Mouse (Mus musculus): ENCODE data around the gene Tnpo1. TPM values are rescaled to one million over a fixed set of nuclear protein-coding genes. Genes with fewer than 3 reads are reported as not detected.

Tnpo1 gene
- polyA plus RNA-seq, 1 experiment, result 65.0 TPM

GRCm38 (mm10) chr13:98914844-98915212 lies 11.4 kb downstream of the Tnpo1 start:
- H3K4me3 ChIP-seq (ENCODE audit: insufficient read depth, low read length), result no peak overlapping the region
- TF ChIP-seq POLR2A (IDR thresholded peaks at IDR 0.05; ENCODE audit: borderline replicate concordance, low read depth, low read length), result no peak
- no peak for TF ChIP-seq CTCF (IDR thresholded peaks at IDR 0.05; ENCODE audit: low read depth, low read length)
- no peak overlapping the region for H3K27ac ChIP-seq (ENCODE audit: insufficient read depth, low read depth, low read length)
- H3K4me1 ChIP-seq (ENCODE audit: control insufficient read depth, insufficient read depth, low read length), result peaks cover 43% of the 10 kb centered on the region

GRCm38 (mm10) chr13:98914010-98914843 lies 12.0 kb downstream of the Tnpo1 start:
- TF ChIP-seq POLR2A (IDR thresholded peaks at IDR 0.05; ENCODE audit: borderline replicate concordance, low read depth, low read length), result no peak
- no peak for TF ChIP-seq CTCF (IDR thresholded peaks at IDR 0.05; ENCODE audit: low read depth, low read length)
- Histone ChIP-seq H3K27ac (ENCODE audit: insufficient read depth, low read depth, low read length) (no peak overlapping the region), H3K4me3 (ENCODE audit: insufficient read depth, low read length) (no peak overlapping the region), H3K4me1 (ENCODE audit: control insufficient read depth, insufficient read depth, low read length) (peaks cover 43% of the 10 kb centered on the region)

GRCm38 (mm10) chr13:98913196-98913595 lies 13.0 kb downstream of the Tnpo1 start:
- H3K4me3 ChIP-seq (ENCODE audit: insufficient read depth, low read length), result no peak overlapping the region
- peaks cover 43% of the 10 kb centered on the region for H3K4me1 ChIP-seq (ENCODE audit: control insufficient read depth, insufficient read depth, low read length)
- TF ChIP-seq CTCF (IDR thresholded peaks at IDR 0.05; ENCODE audit: low read depth, low read length) (no peak), POLR2A (IDR thresholded peaks at IDR 0.05; ENCODE audit: borderline replicate concordance, low read depth, low read length) (no peak)
- no peak overlapping the region for H3K27ac ChIP-seq (ENCODE audit: insufficient read depth, low read depth, low read length)

- H3K4me1 ChIP-seq (ENCODE audit: control insufficient read depth, insufficient read depth, low read length), result peaks cover 39% of the 10 kb centered on the region
- no peak overlapping the region for H3K27ac ChIP-seq (ENCODE audit: insufficient read depth, low read depth, low read length)
- no peak overlapping the region for H3K4me3 ChIP-seq (ENCODE audit: insufficient read depth, low read length)
- no peak for TF ChIP-seq CTCF (IDR thresholded peaks at IDR 0.05; ENCODE audit: low read depth, low read length)
- no peak for TF ChIP-seq POLR2A (IDR thresholded peaks at IDR 0.05; ENCODE audit: borderline replicate concordance, low read depth, low read length)
Measured at GRCm38 (mm10) chr13:98912602-98913001, 13.6 kb downstream of the Tnpo1 start.

- Histone ChIP-seq H3K4me3 (ENCODE audit: insufficient read depth, low read length) (no peak overlapping the region), H3K27ac (ENCODE audit: insufficient read depth, low read depth, low read length) (no peak overlapping the region), H3K4me1 (ENCODE audit: control insufficient read depth, insufficient read depth, low read length) (peaks cover 31% of the 10 kb centered on the region)
- TF ChIP-seq CTCF (IDR thresholded peaks at IDR 0.05; ENCODE audit: low read depth, low read length) (no peak), POLR2A (IDR thresholded peaks at IDR 0.05; ENCODE audit: borderline replicate concordance, low read depth, low read length) (no peak)
Measured at GRCm38 (mm10) chr13:98910801-98911200, 15.4 kb downstream of the Tnpo1 start.

GRCm38 (mm10) chr13:98904608-98905007 lies 21.6 kb downstream of the Tnpo1 start:
- Histone ChIP-seq H3K4me3 (ENCODE audit: insufficient read depth, low read length) (no peak overlapping the region), H3K4me1 (ENCODE audit: control insufficient read depth, insufficient read depth, low read length) (peaks cover 25% of the 10 kb centered on the region), H3K27ac (ENCODE audit: insufficient read depth, low read depth, low read length) (no peak overlapping the region)
- TF ChIP-seq POLR2A (IDR thresholded peaks at IDR 0.05; ENCODE audit: borderline replicate concordance, low read depth, low read length), result no peak
- TF ChIP-seq CTCF (IDR thresholded peaks at IDR 0.05; ENCODE audit: low read depth, low read length), result no peak

GRCm38 (mm10) chr13:98902366-98903025 lies 23.7 kb downstream of the Tnpo1 start:
- TF ChIP-seq CTCF (IDR thresholded peaks at IDR 0.05; ENCODE audit: low read depth, low read length) (no peak), POLR2A (IDR thresholded peaks at IDR 0.05; ENCODE audit: borderline replicate concordance, low read depth, low read length) (no peak)
- 0 out of 2 replicates have a peak overlapping the region, but pooled peaks have one; percentile 3 for H3K27ac ChIP-seq (ENCODE audit: insufficient read depth, low read depth, low read length)

GRCm38 (mm10) chr13:98899550-98899949 lies 26.6 kb downstream of the Tnpo1 start:
- H3K27ac ChIP-seq (ENCODE audit: insufficient read depth, low read depth, low read length), result no peak overlapping the region
- peaks cover 33% of the 10 kb centered on the region for H3K4me1 ChIP-seq (ENCODE audit: control insufficient read depth, insufficient read depth, low read length)
- TF ChIP-seq POLR2A (IDR thresholded peaks at IDR 0.05; ENCODE audit: borderline replicate concordance, low read depth, low read length) (no peak), CTCF (IDR thresholded peaks at IDR 0.05; ENCODE audit: low read depth, low read length) (no peak)
- H3K4me3 ChIP-seq (ENCODE audit: insufficient read depth, low read length), result no peak overlapping the region

More at GRCm38 (mm10) chr13:98902366-98903025, 23.7 kb downstream of the Tnpo1 start:
- Histone ChIP-seq H3K4me1 (ENCODE audit: control insufficient read depth, insufficient read depth, low read length) (peaks cover 23% of the 10 kb centered on the region), H3K4me3 (ENCODE audit: insufficient read depth, low read length) (no peak overlapping the region)

GRCm38 (mm10) chr13:98897577-98897976 lies 28.6 kb downstream of the Tnpo1 start:
- Histone ChIP-seq H3K4me1 (ENCODE audit: control insufficient read depth, insufficient read depth, low read length) (peaks cover 30% of the 10 kb centered on the region), H3K4me3 (ENCODE audit: insufficient read depth, low read length) (no peak overlapping the region), H3K27ac (ENCODE audit: insufficient read depth, low read depth, low read length) (no peak overlapping the region)
- TF ChIP-seq CTCF (IDR thresholded peaks at IDR 0.05; ENCODE audit: low read depth, low read length) (no peak), POLR2A (IDR thresholded peaks at IDR 0.05; ENCODE audit: borderline replicate concordance, low read depth, low read length) (no peak)
